Mouse (Mus musculus): ENCODE data around the gene Csnk1g2. TPM values are rescaled to one million over a fixed set of nuclear protein-coding genes. Genes with fewer than 3 reads are reported as not detected.

Gene Csnk1g2
- 164 TPM for polyA plus RNA-seq (2021)

DNA sequence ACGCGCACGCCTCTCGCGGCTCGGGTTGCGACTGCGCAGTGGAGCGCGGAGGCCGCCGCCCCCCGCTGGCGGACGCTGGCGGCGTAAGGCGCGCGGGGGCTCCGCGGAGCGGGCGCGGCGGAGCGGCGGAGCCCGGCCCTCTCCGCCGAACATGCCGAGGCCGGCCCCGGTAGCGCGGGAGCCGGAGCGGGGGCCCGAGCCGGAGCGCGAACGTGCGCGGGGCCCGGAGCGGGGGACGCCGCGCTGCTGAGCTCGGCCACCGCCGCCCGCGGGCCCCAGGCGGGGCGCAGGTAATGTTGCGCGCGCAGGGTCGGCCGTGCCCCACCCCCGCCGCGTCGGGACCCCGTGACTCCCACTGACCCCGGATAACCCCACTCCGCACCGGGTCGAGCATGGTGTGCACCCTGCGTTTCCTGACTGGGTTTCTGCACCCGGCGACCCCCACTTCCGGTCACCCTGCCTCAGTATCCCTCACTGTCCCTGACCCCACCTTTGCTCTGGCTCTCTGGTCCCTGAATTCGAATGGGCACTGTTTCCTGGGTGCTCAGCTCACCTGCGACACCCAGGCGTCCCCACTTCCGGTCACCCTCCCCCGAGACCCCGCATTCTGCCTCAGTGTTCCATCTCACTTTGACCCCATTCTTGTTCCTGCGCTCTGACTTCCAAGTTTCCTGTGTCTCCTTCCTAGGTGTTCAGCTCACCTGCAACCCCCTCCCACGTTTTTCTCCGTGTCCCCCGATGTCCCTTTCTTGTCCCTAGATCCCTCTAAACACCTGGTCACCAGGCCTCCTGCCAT lies at the start of gene Csnk1g2:
Gene Csnk1g2, plus strand, starts transcription at position 178 of the 796 bp plus-strand sequence.
- DNase-seq (ENCODE audit: low read depth, low spot score) = no peak
- TF ChIP-seq CTCF (IDR thresholded peaks at IDR 0.05) = no peak

DNA sequence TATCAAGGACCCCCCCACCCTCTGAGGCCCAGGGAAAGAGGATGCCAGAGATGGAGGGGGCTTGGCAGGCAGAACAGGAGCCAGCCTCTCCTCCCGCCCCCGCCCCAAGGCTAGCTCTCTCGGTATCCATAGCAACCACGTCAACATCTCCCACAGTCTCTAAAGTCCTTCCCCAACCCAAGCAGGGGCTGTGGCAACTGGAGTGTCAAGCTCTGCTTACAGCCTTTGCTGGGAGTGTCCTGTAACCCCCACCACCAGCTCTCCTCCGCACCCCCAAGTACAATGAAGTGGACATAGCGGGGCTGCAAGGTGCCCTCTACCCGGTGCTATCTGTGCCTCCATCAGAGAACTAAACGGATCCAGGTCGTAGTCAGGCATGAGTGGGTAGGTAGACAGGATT lies 48.7 kb upstream of the Csnk1g2 start:
- in situ Hi-C loops (cut with MboI; ENCODE audit: low pct_unique_long_range_greater_than_20kb) = no loop called here
- no peaks in the 10 kb centered on the region for H3K27me3 ChIP-seq
- CTCF ChIA-PET = interaction anchor here (1.7 to 2.4 kb wide), 2 partner anchors 11 to 12 kb away, joined by 3 to 7 read pairs; partner anchors contain the start of gene Rexo1
- TF ChIP-seq CTCF (IDR thresholded peaks at IDR 0.05) = no peak
- ATAC-seq (no peak), DNase-seq (ENCODE audit: low read depth, low spot score) (no peak)
- POLR2A ChIA-PET = no interaction called here

More for the DNA sequence above, at the start of gene Csnk1g2:
- in situ Hi-C loops (cut with MboI; ENCODE audit: low pct_unique_long_range_greater_than_20kb) = no loop called here
- CTCF ChIA-PET = interaction anchor here (0.7 to 1.7 kb wide), 5 partner anchors 30 to 61 kb away, joined by 3 to 4 read pairs (median 4); no protein-coding TSS in a partner anchor
- no peak for ATAC-seq
- POLR2A ChIA-PET = interaction anchor here (0.7 to 2.5 kb wide), 6 partner anchors 27 to 91 kb away, joined by 3 to 9 read pairs (median 4); no protein-coding TSS in a partner anchor
- no peaks in the 10 kb centered on the region for H3K27me3 ChIP-seq

DNA sequence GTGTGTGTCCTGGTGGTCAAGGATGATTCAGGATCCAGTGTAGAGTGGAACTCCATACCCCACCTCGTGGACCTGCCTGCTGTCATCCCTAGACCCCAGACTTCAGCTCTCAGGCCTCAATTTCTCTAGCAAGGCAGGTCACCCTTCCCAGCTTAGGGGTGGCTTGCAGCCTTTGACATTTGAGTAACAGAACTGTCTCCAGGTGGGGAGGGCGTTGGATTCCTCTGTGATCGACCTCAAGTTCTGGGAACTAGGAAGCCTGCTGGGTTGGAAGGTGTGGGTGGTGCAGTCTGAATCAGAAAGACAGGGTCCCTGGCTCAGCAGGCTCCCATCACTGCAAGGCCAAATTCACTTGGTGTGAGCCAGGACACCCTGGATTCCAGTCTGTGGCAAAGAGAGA lies 47.7 kb upstream of the Csnk1g2 start:
- in situ Hi-C loops (cut with MboI; ENCODE audit: low pct_unique_long_range_greater_than_20kb) = loop anchor here (5.0 kb wide), 1 partner anchor 112 kb away; no protein-coding TSS in a partner anchor
- DNase-seq (ENCODE audit: low read depth, low spot score) (no peak), ATAC-seq (no peak)
- TF ChIP-seq CTCF (IDR thresholded peaks at IDR 0.05) = no peak
- ChIA-PET POLR2A (interaction anchor here (0.6 kb wide), 1 partner anchor 57 kb away, joined by 5 read pairs; no protein-coding TSS in a partner anchor), CTCF (interaction anchor here (2.4 kb wide), 1 partner anchor 13 kb away, joined by 7 read pairs; the partner anchor contains the start of gene Rexo1)
- no peaks in the 10 kb centered on the region for H3K27me3 ChIP-seq

DNA sequence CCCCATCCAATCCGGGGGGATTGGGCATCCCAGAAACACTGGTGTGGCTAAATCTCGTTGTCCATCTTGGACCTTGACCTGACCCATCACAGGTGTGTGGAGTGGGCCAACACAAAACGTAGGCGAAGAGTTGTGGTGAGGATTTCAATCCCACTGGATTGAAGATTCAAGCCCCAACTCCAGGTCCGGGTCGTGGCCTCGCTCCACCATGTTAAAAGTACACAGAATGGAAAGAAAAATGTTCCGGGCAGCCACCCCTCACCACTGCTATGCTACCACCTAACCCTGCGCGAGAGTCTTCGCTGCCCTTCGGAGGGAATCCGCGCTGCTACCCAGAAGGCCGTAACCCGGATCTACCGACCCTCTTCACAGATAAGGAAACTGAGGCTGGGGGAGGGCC lies 46.7 kb upstream of the Csnk1g2 start:
- ATAC-seq = no peak
- no peaks in the 10 kb centered on the region for H3K27me3 ChIP-seq
- DNase-seq (ENCODE audit: low read depth, low spot score) = no peak
- in situ Hi-C loops (cut with MboI; ENCODE audit: low pct_unique_long_range_greater_than_20kb) = loop anchor here (5.0 kb wide), 1 partner anchor 111 kb away; no protein-coding TSS in a partner anchor
- POLR2A ChIA-PET = no interaction called here
- CTCF ChIA-PET = interaction anchor here (2.4 kb wide), 1 partner anchor 14 kb away, joined by 7 read pairs; the partner anchor contains the start of gene Rexo1
- no peak for TF ChIP-seq CTCF (IDR thresholded peaks at IDR 0.05)

DNA sequence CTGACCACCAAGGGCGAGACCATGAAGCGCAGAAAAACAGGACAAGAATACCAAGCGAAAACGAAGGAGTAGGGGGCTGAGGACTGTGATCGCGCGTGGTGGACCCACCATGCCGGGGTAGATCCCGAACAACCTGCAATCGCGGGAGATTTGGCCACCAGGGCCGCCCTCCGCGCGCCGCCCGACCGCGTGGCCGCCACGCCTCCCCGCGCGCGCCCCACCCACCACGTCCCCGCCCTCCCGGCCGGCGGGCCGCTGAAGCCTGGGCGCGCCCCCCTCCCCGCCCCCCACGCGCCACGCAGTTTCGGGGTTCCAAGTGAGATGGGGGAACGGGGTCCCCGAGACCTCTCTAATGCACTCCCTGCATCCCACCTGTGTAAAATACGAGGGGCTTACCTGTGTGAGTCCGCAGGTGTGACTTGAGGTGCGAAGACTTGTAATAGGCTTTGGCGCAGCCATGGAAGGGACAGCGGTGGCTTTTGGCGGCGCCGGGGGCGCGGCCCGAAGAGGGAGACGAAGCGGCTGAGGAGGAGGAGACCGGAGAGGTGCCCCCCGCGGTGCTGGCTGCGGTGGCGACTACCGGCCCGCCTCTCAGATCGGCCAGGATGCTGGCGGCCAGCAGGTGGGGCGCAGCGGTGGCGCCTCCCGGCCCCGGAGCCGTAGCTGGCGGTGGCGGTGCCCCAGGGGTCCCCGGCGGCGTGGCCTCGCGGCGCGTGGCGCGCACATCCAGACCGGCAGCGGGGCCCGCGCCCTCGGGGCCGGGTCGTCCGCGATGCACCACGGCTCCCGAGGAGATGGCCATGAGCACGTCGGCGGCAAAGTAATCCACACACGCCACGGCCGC lies 46.1 kb upstream of the Csnk1g2 start:
- H3K27me3 ChIP-seq = no peaks in the 10 kb centered on the region
- in situ Hi-C loops (cut with MboI; ENCODE audit: low pct_unique_long_range_greater_than_20kb) = loop anchor here (5.0 kb wide), 1 partner anchor 111 kb away; no protein-coding TSS in a partner anchor
- DNase-seq (ENCODE audit: low read depth, low spot score) = no peak
- no peak for ATAC-seq
- TF ChIP-seq CTCF (IDR thresholded peaks at IDR 0.05) = no peak
- POLR2A ChIA-PET = no interaction called here
- CTCF ChIA-PET = no interaction called here

DNA sequence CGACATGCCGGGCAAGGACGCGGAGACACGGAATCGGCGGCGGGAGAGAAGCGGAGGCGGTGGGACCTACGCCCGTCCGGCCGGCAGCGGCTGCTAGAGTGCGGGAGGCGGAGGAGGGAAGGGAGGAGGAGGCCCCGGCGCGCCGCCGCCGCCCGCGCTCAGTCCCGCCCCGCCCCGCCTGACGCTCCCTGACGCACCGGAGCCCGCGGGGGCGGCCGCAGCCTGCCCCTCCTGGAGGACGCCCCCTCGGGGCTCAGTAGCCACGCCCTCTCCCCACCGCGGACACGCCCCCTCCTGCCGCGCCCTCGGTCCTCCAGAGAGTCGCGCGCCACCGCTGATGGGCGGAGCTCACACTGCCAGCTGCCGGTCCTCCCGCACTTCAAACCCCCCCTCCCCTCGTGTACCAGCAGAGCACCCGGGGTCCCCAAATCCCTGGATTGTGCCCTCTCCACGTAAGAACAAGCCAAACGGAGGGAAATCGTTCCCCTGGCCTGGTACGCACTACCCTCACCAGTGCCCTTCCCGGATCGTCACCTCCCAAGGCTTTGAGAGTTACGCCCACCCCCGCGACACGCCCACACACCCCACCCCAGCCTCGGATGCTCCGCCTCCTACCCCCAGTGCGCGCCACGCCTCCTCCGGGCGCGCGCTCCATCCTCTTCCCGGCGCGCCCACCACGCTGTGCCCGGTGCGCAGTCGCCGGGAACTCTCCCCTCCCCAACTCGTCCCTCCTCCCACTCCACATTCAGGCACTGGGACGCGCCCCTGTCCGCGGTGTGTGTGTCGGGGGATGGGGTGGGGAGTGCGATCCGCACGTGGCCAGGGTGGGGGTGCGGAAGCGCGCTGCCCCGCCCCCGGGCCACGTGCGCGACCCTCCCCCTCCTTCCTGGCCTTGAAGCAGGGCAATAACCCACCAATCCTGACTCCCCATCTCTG lies 45.2 kb upstream of the Csnk1g2 start, which contains the start of gene Klf16:
Gene Klf16, minus strand, starts transcription at position 127 of the 936 bp plus-strand sequence.
- CTCF ChIA-PET = interaction anchor here (0.6 to 2.6 kb wide), 6 partner anchors 12 to 117 kb away, joined by 3 to 21 read pairs (median 4); partner anchors contain the start of gene Abhd17a
- ATAC-seq (peak; percentile 67), DNase-seq (ENCODE audit: low read depth, low spot score) (peak; percentile 75)
- no peak for TF ChIP-seq CTCF (IDR thresholded peaks at IDR 0.05)
- H3K27me3 ChIP-seq = no peaks in the 10 kb centered on the region
- POLR2A ChIA-PET = interaction anchor here (0.6 to 1.2 kb wide), 2 partner anchors 12 to 110 kb away, joined by 3 to 5 read pairs; partner anchors contain the start of gene Abhd17a
- in situ Hi-C loops (cut with MboI; ENCODE audit: low pct_unique_long_range_greater_than_20kb) = loop anchor here (5.0 kb wide), 1 partner anchor 110 kb away; no protein-coding TSS in a partner anchor

DNA sequence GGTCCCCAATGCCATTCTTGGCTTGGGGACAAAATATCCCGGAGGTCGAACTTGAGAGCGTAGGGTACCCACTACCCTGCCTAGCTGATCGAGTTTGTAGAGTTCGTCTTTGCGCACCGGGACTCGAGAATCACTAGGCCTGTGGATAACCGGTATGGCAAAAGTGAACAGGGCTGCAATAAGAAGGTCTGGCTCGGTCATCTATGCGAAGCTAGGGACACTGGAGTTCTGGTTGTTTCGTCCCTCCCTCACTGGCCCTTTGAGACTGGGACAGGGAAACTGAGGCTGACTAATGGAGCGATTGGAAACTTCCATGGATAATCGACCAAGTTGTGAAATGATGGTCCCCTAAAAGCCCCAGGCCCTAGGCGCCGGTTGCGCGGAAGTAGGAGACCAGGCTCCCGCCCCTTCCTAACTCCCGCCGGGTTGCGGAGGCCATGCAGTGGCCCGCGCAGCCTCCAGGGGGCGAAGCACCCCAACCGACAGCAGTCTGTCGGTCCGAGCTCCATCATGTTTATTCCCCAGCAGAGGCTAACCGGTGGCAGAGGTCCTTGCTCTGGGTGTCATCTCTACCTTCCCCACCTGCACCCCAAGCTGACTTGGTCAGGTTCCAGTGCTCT lies 44.4 kb upstream of the Csnk1g2 start:
- no peak for DNase-seq (ENCODE audit: low read depth, low spot score)
- in situ Hi-C loops (cut with MboI; ENCODE audit: low pct_unique_long_range_greater_than_20kb) = loop anchor here (5.0 kb wide), 1 partner anchor 109 kb away; no protein-coding TSS in a partner anchor
- ChIA-PET CTCF (interaction anchor here (0.5 to 2.6 kb wide), 21 partner anchors 8 to 176 kb away, joined by 3 to 21 read pairs (median 4); partner anchors contain the start of genes Abhd17a, Mknk2 and Rexo1), POLR2A (interaction anchor here (0.6 to 1.2 kb wide), 4 partner anchors 11 to 110 kb away, joined by 3 to 5 read pairs (median 4); partner anchors contain the start of genes Abhd17a, Mknk2 and Rexo1)
- TF ChIP-seq CTCF (IDR thresholded peaks at IDR 0.05) = no peak
- H3K27me3 ChIP-seq = no peaks in the 10 kb centered on the region
- ATAC-seq = peak; percentile 19

DNA sequence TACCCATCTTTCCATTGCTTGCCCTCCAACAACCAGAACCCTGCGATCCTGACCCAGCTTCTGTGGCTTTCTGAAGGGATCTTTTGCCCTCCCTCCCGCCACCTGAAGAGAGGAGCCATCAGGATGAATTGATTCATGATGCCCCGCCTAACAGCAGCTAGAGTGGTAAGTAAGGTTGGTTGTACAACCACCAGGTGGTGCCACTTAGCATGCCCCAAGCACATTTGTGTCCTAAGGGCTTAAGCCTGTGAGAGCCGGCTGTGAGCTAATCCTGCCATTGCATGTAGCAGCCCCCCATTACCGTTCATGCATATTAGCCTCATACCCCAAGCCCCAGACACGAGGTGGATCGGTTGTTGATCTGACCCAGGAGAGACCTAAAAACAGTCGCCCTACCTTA lies 43.7 kb upstream of the Csnk1g2 start:
- POLR2A ChIA-PET = interaction anchor here (0.7 to 1.2 kb wide), 3 partner anchors 11 to 99 kb away, joined by 3 to 5 read pairs (median 4); partner anchors contain the start of genes Abhd17a, Mknk2 and Rexo1
- no peak for TF ChIP-seq CTCF (IDR thresholded peaks at IDR 0.05)

More for the DNA sequence above, 43.7 kb upstream of the Csnk1g2 start:
- H3K27me3 ChIP-seq = no peaks in the 10 kb centered on the region
- in situ Hi-C loops (cut with MboI; ENCODE audit: low pct_unique_long_range_greater_than_20kb) = loop anchor here (5.0 kb wide), 1 partner anchor 108 kb away; no protein-coding TSS in a partner anchor
- ATAC-seq (no peak), DNase-seq (ENCODE audit: low read depth, low spot score) (no peak)
- CTCF ChIA-PET = interaction anchor here (0.5 to 2.6 kb wide), 22 partner anchors 8 to 176 kb away, joined by 3 to 21 read pairs (median 4); partner anchors contain the start of genes Abhd17a, Mknk2 and Rexo1

Measured in Patski (cell line).